Mouse (Mus musculus): Measurements from ENCODE around the gene Vezf1. TPM values are rescaled to one million over a fixed set of nuclear protein-coding genes. Genes with fewer than 3 reads are reported as not detected.
"Not testable (repeated sequence)": the region's sequence is repeated elsewhere in the genome, so short reads cannot be mapped to it uniquely, and the experiment has no call there.

The Vezf1 gene
- polyA plus RNA-seq, 1 experiment from 2014 or later: 32.3 TPM

DNA sequence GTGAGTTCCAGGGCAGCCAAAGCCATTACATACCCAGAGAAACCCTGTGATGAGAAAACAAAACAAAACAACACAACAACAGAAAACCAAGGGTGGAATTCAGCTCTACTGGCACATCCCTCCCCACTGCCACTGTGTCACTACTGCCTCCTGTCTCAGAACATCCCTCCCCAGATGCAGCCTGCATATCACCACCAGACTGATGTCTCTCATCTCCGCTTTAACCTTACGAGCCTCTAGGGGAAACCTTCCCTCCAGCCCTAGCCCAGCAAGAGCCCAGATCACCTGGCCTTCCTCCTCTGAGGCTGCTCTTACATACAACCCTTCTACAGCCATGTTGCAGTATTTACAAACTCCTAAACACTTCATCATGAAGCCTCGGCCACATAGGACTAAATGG is 30.7 kb upstream of the Vezf1 start:
- Histone ChIP-seq H3K27ac (ENCODE audit: low read depth, low read length) (no peak overlapping the region), H3K4me2 (ENCODE audit: low read length) (no peak overlapping the region), H3K27me3 (replicated peaks; ENCODE audit: control insufficient read depth, insufficient read depth, low read length) (no peaks in the 10 kb centered on the region), H3K4me3 (ENCODE audit: low read length) (no peak overlapping the region), H3K9ac (ENCODE audit: low read depth, low read length) (no peak overlapping the region), H3K4me1 (ENCODE audit: control insufficient read depth, insufficient read depth, low read depth, low read length) (no peaks in the 10 kb centered on the region), H3K36me3 (ENCODE audit: control insufficient read depth, insufficient read depth, low read length) (no peaks in the 10 kb centered on the region), H3K9me3 (ENCODE audit: control insufficient read depth, low read length) (no peaks in the 10 kb centered on the region)
- ATAC-seq: no peak
- WGBS: 87% methylated on average over 3 of the region's 3 CpGs

- H3K36me3 ChIP-seq (ENCODE audit: control insufficient read depth, insufficient read depth, low read length): no peaks in the 10 kb centered on the region
- H3K4me2 ChIP-seq (ENCODE audit: low read length): no peak overlapping the region
- no peaks in the 10 kb centered on the region for H3K4me1 ChIP-seq (ENCODE audit: control insufficient read depth, insufficient read depth, low read depth, low read length)
- WGBS: 95% methylated on average over 1 of the region's 1 CpGs
- no peak overlapping the region for H3K4me3 ChIP-seq (ENCODE audit: low read length)
- H3K9me3 ChIP-seq (ENCODE audit: control insufficient read depth, low read length): no peaks in the 10 kb centered on the region
- ATAC-seq: no peak
- no peak overlapping the region for H3K27ac ChIP-seq (ENCODE audit: low read depth, low read length)
- H3K27me3 ChIP-seq (replicated peaks; ENCODE audit: control insufficient read depth, insufficient read depth, low read length): no peaks in the 10 kb centered on the region
- no peak overlapping the region for H3K9ac ChIP-seq (ENCODE audit: low read depth, low read length)
Observed at GRCm38 (mm10) chr11:88039066-88039465, 29.0 kb upstream of the Vezf1 start.

DNA sequence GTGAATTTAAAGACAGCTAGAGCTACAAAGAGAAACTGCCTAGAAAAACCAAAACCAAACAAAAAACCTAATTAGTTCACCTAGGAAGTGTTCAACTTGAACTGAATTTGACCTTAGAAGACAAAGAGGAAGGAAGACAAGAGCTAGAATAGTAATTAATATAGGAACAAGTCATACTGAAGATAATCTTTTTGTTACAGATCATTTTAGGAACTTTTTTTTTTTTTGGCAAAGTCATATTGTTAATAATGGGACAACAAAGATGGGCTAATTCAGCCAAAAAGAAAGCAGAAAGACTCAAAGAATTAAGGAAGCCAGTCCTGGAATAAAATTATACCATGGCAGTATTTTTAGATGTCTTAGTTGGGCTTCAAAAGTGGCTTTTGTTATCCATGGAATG is 23.8 kb upstream of the Vezf1 start:
- no peak overlapping the region for H3K27ac ChIP-seq (ENCODE audit: low read depth, low read length)
- no peaks in the 10 kb centered on the region for H3K27me3 ChIP-seq (replicated peaks; ENCODE audit: control insufficient read depth, insufficient read depth, low read length)
- H3K4me2 ChIP-seq (ENCODE audit: low read length): no peak overlapping the region
- no peaks in the 10 kb centered on the region for H3K9me3 ChIP-seq (ENCODE audit: control insufficient read depth, low read length)
- H3K4me3 ChIP-seq (ENCODE audit: low read length): no peak overlapping the region
- H3K4me1 ChIP-seq (ENCODE audit: control insufficient read depth, insufficient read depth, low read depth, low read length): peaks cover 17% of the 10 kb centered on the region
- ATAC-seq: no peak
- no peaks in the 10 kb centered on the region for H3K36me3 ChIP-seq (ENCODE audit: control insufficient read depth, insufficient read depth, low read length)
- no peak overlapping the region for H3K9ac ChIP-seq (ENCODE audit: low read depth, low read length)

GRCm38 (mm10) chr11:88045159-88045558 is 22.9 kb upstream of the Vezf1 start:
- peaks cover 25% of the 10 kb centered on the region for H3K4me1 ChIP-seq (ENCODE audit: control insufficient read depth, insufficient read depth, low read depth, low read length)
- 95% methylated on average over 3 of the region's 3 CpGs for WGBS
- H3K9me3 ChIP-seq (ENCODE audit: control insufficient read depth, low read length); H3K4me2 ChIP-seq (ENCODE audit: low read length); H3K36me3 ChIP-seq (ENCODE audit: control insufficient read depth, insufficient read depth, low read length); H3K27me3 ChIP-seq (replicated peaks; ENCODE audit: control insufficient read depth, insufficient read depth, low read length); H3K9ac ChIP-seq (ENCODE audit: low read depth, low read length); H3K4me3 ChIP-seq (ENCODE audit: low read length); H3K27ac ChIP-seq (ENCODE audit: low read depth, low read length); ATAC-seq: not testable (repeated sequence)

DNA sequence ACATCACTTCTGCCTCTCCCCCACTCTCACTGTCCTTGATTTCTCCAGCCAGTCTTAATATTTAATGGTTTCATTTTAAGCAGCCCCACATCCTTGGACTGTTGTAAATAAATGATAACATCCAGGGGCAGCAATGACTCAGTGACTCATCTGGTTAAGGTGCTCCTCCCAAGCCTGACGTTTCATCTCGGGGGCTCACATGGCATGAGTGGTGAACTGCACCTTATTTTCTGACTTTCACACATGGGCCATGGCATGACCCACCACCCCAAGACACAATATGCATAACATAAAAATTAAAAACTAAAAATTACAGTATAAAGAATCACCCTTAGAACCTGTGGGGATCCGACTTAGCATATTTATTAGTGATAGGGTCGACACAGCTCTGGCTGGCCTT is 22.2 kb upstream of the Vezf1 start:
- Histone ChIP-seq H3K4me2 (ENCODE audit: low read length) (peak overlapping the region; percentile 68), H3K9ac (ENCODE audit: low read depth, low read length) (no peak overlapping the region), H3K27me3 (replicated peaks; ENCODE audit: control insufficient read depth, insufficient read depth, low read length) (no peaks in the 10 kb centered on the region), H3K36me3 (ENCODE audit: control insufficient read depth, insufficient read depth, low read length) (0 out of 2 replicates have a peak, but pooled peaks cover 2% of the 10 kb centered on the region), H3K4me3 (ENCODE audit: low read length) (no peak overlapping the region), H3K9me3 (ENCODE audit: control insufficient read depth, low read length) (no peaks in the 10 kb centered on the region), H3K4me1 (ENCODE audit: control insufficient read depth, insufficient read depth, low read depth, low read length) (peaks cover 30% of the 10 kb centered on the region), H3K27ac (ENCODE audit: low read depth, low read length) (no peak overlapping the region)
- WGBS: 95% methylated on average over 4 of the region's 4 CpGs
- ATAC-seq: no peak

GRCm38 (mm10) chr11:88046323-88046937 is 21.6 kb upstream of the Vezf1 start:
- H3K9ac ChIP-seq (ENCODE audit: low read depth, low read length): peak overlapping the region; percentile 78
- no peak for ATAC-seq

DNA sequence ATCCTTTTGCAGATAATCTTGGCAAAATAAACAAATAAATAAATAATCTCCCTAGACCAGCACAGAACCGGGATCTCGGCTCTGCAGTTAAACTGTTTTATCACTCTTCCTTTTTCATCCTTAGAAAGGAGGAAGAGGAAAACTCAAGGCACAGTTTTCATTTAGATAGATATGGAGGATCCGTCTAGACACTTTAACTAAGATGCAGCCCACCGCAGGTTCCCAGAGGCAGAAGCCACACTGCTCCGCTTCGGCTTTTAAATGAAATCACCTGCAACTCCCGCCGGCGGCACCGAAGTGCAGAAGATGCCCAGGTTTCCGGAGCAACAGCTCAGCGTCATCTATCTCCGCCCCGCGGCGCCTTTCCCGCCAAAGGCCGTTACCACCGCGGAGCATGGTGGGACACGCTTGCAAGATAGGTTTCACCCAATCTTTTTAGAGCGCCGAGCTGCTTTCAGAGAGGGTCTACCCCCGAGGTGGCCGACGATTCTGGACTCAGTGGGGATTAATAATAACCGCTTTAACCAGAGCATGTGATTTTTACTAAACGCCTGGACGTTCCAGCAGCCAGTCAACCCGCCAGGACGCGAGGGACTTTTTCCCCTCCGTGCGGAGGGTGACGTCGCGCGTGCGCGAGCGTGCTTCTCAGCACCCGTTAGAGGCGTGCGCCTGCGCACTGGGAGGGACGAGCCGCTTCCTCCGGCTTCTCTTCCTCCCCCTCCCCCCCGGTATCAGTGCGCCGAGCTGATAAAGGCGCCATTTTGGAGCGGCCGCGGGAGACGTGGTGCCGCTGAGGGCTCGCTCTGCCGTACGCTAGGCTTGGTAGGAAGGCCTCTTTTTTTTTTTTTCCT is 20.9 kb upstream of the Vezf1 start, which contains the start of gene Srsf1:
TSS of gene Srsf1 (plus strand) at position 430 of the 851 bp plus-strand sequence.
- H3K27me3 ChIP-seq (replicated peaks; ENCODE audit: control insufficient read depth, insufficient read depth, low read length): no peaks in the 10 kb centered on the region
- H3K27ac ChIP-seq (ENCODE audit: low read depth, low read length): peak within 1 kb of the TSS; percentile 99
- under 1% methylated on average over 60 of the region's 60 CpGs for WGBS
- peak within 1 kb of the TSS; percentile 100 for H3K9ac ChIP-seq (ENCODE audit: low read depth, low read length)
- H3K36me3 ChIP-seq (ENCODE audit: control insufficient read depth, insufficient read depth, low read length): 0 out of 2 replicates have a peak, but pooled peaks cover 2% of the 10 kb centered on the region
- ATAC-seq: peak; percentile 93
- peak within 1 kb of the TSS; percentile 75 for H3K4me2 ChIP-seq (ENCODE audit: low read length)
- peaks cover 35% of the 10 kb centered on the region for H3K4me1 ChIP-seq (ENCODE audit: control insufficient read depth, insufficient read depth, low read depth, low read length)
- H3K4me3 ChIP-seq (ENCODE audit: low read length): peak within 1 kb of the TSS; percentile 97
- no peaks in the 10 kb centered on the region for H3K9me3 ChIP-seq (ENCODE audit: control insufficient read depth, low read length)

More at GRCm38 (mm10) chr11:88046323-88046937, 21.6 kb upstream of the Vezf1 start:
- Histone ChIP-seq H3K27ac (ENCODE audit: low read depth, low read length) (peak overlapping the region; percentile 99), H3K27me3 (replicated peaks; ENCODE audit: control insufficient read depth, insufficient read depth, low read length) (no peaks in the 10 kb centered on the region), H3K36me3 (ENCODE audit: control insufficient read depth, insufficient read depth, low read length) (0 out of 2 replicates have a peak, but pooled peaks cover 2% of the 10 kb centered on the region), H3K4me3 (ENCODE audit: low read length) (peak overlapping the region; percentile 97), H3K4me2 (ENCODE audit: low read length) (peak overlapping the region; percentile 68), H3K9me3 (ENCODE audit: control insufficient read depth, low read length) (no peaks in the 10 kb centered on the region), H3K4me1 (ENCODE audit: control insufficient read depth, insufficient read depth, low read depth, low read length) (peaks cover 32% of the 10 kb centered on the region)
- 58% methylated on average over 17 of the region's 17 CpGs for WGBS

- WGBS: under 1% methylated on average over 56 of the region's 76 CpGs
- ATAC-seq: peak; percentile 75
- peaks cover 9% of the 10 kb centered on the region; the same call in 1 of the 2 replicates for H3K36me3 ChIP-seq (ENCODE audit: control insufficient read depth, insufficient read depth, low read length)
- H3K4me1 ChIP-seq (ENCODE audit: control insufficient read depth, insufficient read depth, low read depth, low read length): peaks cover 35% of the 10 kb centered on the region
- H3K27ac ChIP-seq (ENCODE audit: low read depth, low read length): peak overlapping the region; percentile 99
- peak overlapping the region; percentile 75 for H3K4me2 ChIP-seq (ENCODE audit: low read length)
- H3K9ac ChIP-seq (ENCODE audit: low read depth, low read length): peak overlapping the region; percentile 100
- no peaks in the 10 kb centered on the region for H3K27me3 ChIP-seq (replicated peaks; ENCODE audit: control insufficient read depth, insufficient read depth, low read length)
- no peaks in the 10 kb centered on the region for H3K9me3 ChIP-seq (ENCODE audit: control insufficient read depth, low read length)
- peak overlapping the region; percentile 97 for H3K4me3 ChIP-seq (ENCODE audit: low read length)
Observed at GRCm38 (mm10) chr11:88047871-88048531, 20.1 kb upstream of the Vezf1 start.

Data from hindbrain, embryonic 16.5 days (tissue).